Mouse (Mus musculus) midbrain, embryonic 16.5 days (tissue): ENCODE measurements around the gene Ccdc105. TPM values are rescaled to one million over a fixed set of nuclear protein-coding genes. Genes with fewer than 3 reads are reported as not detected.

Source experiments
- polyA plus RNA-seq: library from polyadenylated mRNA; unstranded; fragments of >200 nt; fragmentation: Nextera tagmentation; extraction: Ambion mirVana; gene quantifications from 2 replicates; pipeline ENCODE4 v1.2.1, GENCODE M21; 2015

Gene Ccdc105
- polyA plus RNA-seq, 1 experiment from 2014 or later: 0.65 TPM

Other genes starting within 250 kb of the Ccdc105 start
- not detected in 2 replicates for gene Olfr1358, start 235.6 kb downstream of the Ccdc105 start, polyA plus RNA-seq
- 66.1 and 81.4 TPM in 2 replicates for gene Ilvbl, start 178.7 kb downstream of the Ccdc105 start, polyA plus RNA-seq
- gene Syde1, start 161.1 kb downstream of the Ccdc105 start, polyA plus RNA-seq: 2.9 and 3.0 TPM in 2 replicates
- gene Olfr1357, start 135.0 kb downstream of the Ccdc105 start, polyA plus RNA-seq: not detected in 2 replicates
- not detected in 2 replicates for gene Casp14, start 34.8 kb downstream of the Ccdc105 start, polyA plus RNA-seq
- gene Slc1a6, start 27.4 kb upstream of the Ccdc105 start, polyA plus RNA-seq: 16.8 and 23.9 TPM in 2 replicates
- gene Olfr1356, start 99.1 kb upstream of the Ccdc105 start, polyA plus RNA-seq: not detected in 2 replicates
- gene Olfr1355, start 122.5 kb upstream of the Ccdc105 start, polyA plus RNA-seq: not detected in 2 replicates
- not detected in 2 replicates for gene Olfr1354, start 160.1 kb upstream of the Ccdc105 start, polyA plus RNA-seq
- gene Olfr8, start 197.6 kb upstream of the Ccdc105 start, polyA plus RNA-seq: not detected in 2 replicates
- not detected in 2 replicates for gene Olfr1353, start 210.2 kb upstream of the Ccdc105 start, polyA plus RNA-seq
- gene Olfr1352, start 228.0 kb upstream of the Ccdc105 start, polyA plus RNA-seq: not detected in 2 replicates